Mouse (Mus musculus) myocyte (in vitro differentiated cells): ENCODE measurements around the gene Prdm2.

Source experiments
- E2F4 ChIP-seq: IDR thresholded peaks from one replicate; pipeline ENCODE4 v1.6.1; 2011; ENCODE audit warnings: mild to moderate bottlenecking, control low read depth, moderate library complexity; ENCODE audit not compliant: insufficient read depth
- MAX ChIP-seq: IDR thresholded peaks from one replicate; pipeline ENCODE4 v1.6.1; 2011; ENCODE audit warnings: low read depth, mild to moderate bottlenecking, control low read depth
- MYOG ChIP-seq, 3 experiments: IDR thresholded peaks; one replicate each; pipeline ENCODE4 v1.6.1; 2011; ENCODE audit warnings: control low read depth in 2 of 3, low read depth in 2 of 3, mild to moderate bottlenecking in 2 of 3; ENCODE audit not compliant: insufficient read length in 2 of 3, control insufficient read depth in 1 of 3, insufficient read depth in 1 of 3
- POLR2A ChIP-seq: IDR thresholded peaks from one replicate; pipeline ENCODE4 v1.6.1; 2011; ENCODE audit warnings: low read depth, mild to moderate bottlenecking, control low read depth, moderate library complexity; ENCODE audit not compliant: insufficient read length
- POLR2AphosphoS2 ChIP-seq: IDR thresholded peaks from one replicate; pipeline ENCODE4 v1.6.1; 2011; ENCODE audit warnings: low read depth, control low read depth; ENCODE audit not compliant: insufficient read length
- REST ChIP-seq: IDR thresholded peaks from one replicate; pipeline ENCODE4 v1.6.1; 2011; ENCODE audit warnings: mild to moderate bottlenecking, control low read depth, moderate library complexity; ENCODE audit not compliant: insufficient read depth, insufficient read length
- SRF ChIP-seq: IDR thresholded peaks from one replicate; pipeline ENCODE4 v1.6.1; 2011; ENCODE audit warnings: low read depth; ENCODE audit not compliant: control insufficient read depth, insufficient read length
- TCF3 ChIP-seq: IDR thresholded peaks from one replicate; pipeline ENCODE4 v1.6.1; 2011; ENCODE audit warnings: low read depth, control low read depth; ENCODE audit not compliant: insufficient read length
- USF1 ChIP-seq: IDR thresholded peaks from one replicate; pipeline ENCODE4 v1.6.1; 2011; ENCODE audit warnings: low read depth, mild to moderate bottlenecking, control low read depth, moderate library complexity

- TF ChIP-seq USF1 (no peak), POLR2A (no peak), E2F4 (no peak), REST (no peak), MYOG (IDR thresholded peaks at IDR 0.05; ENCODE audit: control insufficient read depth in 1 of 3, insufficient read depth in 1 of 3, insufficient read length in 2 of 3, low read depth in 2 of 3) (no peak), SRF (no peak), MAX (no peak), POLR2AphosphoS2 (no peak), TCF3 (no peak)
Observed at GRCm38 (mm10) chr4:143257971-143258370, 45.2 kb upstream of the Prdm2 start.
